In genomic region chr5:142982046-142982801, GRCm38 (mm10) we compare ENCODE assay signal across 9 mouse cellular contexts. TPM values are rescaled to one million over a fixed set of nuclear protein-coding genes. Genes with fewer than 3 reads are reported as not detected.
A peak's percentile ranks its signal among the peaks of the same experiment; 100 is the strongest.
DNase-seq lines count a peak whose midpoint lies in the region; ATAC-seq and TF ChIP-seq lines count a peak whose summit lies in the region.
"Had no signal": no experiment of that assay in that cellular context is flagged by ENCODE, and none has a peak within 500 bp of the region (broad histone marks: within the 10 kb centered on the region; RNA-seq: fewer than 3 reads in every experiment).

No protein-coding gene starts in this region.

- H3K36me3 ChIP-seq in megakaryocyte, embryonic 14.5 days (replicated peaks; ENCODE audit: low read length) = no peaks in the 10 kb centered on the region
- H3K36me3 ChIP-seq in heart, postnatal 0 days (replicated peaks; ENCODE audit: control insufficient read depth, insufficient read depth, low read length) = no peaks in the 10 kb centered on the region
- H3K36me3 ChIP-seq in stomach, postnatal 0 days (ENCODE audit: control insufficient read depth, insufficient read depth, low read length) = no peaks in the 10 kb centered on the region

- DNase-seq in heart, postnatal 0 days (ENCODE audit: low spot score) = peak; percentile 71
- peak; percentile 55 to 80 for DNase-seq in kidney, postnatal 25 days
- no peak for DNase-seq in stomach, postnatal 0 days (ENCODE audit: low spot score)
- DNase-seq in Muller cell, postnatal 12 days (ENCODE audit: inconsistent ontology term) = no peak
- no peak for DNase-seq in gastrocnemius, postnatal 14 days

- H3K27ac ChIP-seq in heart, postnatal 0 days (ENCODE audit: low read depth) = peak overlapping the region; percentile 66
- H3K27ac ChIP-seq in stomach, postnatal 0 days (replicated peaks) = peak overlapping the region; percentile 18; the same call in 1 of the 2 replicates

- H3K4me3 ChIP-seq in megakaryocyte, embryonic 14.5 days (replicated peaks) = peak overlapping the region; percentile 73
- no peak overlapping the region for H3K4me3 ChIP-seq in heart, postnatal 0 days (ENCODE audit: low read depth, low read length)
- no peak overlapping the region for H3K4me3 ChIP-seq in stomach, postnatal 0 days (ENCODE audit: low read depth, low read length)

- no peak for ATAC-seq in megakaryocyte, adult 5-6 weeks (ENCODE audit: poor library complexity, severe bottlenecking)
- peak; percentile 87 for ATAC-seq in heart, postnatal 0 days (ENCODE audit: insufficient read depth, low read depth)
- ATAC-seq in stomach, postnatal 0 days (ENCODE audit: low FRiP score, low TSS enrichment) = peak; percentile 60; the same call in 1 of the 2 replicates
- no peak for ATAC-seq in CD4-positive, CD25-positive, alpha-beta regulatory T cell, adult 4 months
- ATAC-seq: Patski had no signal

- no peak overlapping the region for H3K9ac ChIP-seq in heart, postnatal 0 days (replicated peaks; ENCODE audit: low read depth, low read length)
- H3K9ac ChIP-seq in stomach, postnatal 0 days (ENCODE audit: low read length) = no peak overlapping the region

- no peak overlapping the region for H3K4me2 ChIP-seq in heart, postnatal 0 days (ENCODE audit: low read depth, low read length)
- no peak overlapping the region for H3K4me2 ChIP-seq in stomach, postnatal 0 days (replicated peaks; ENCODE audit: low read depth)

- TF ChIP-seq EP300 in heart, postnatal 0 days (IDR thresholded peaks at IDR 0.05; ENCODE audit: low read depth) = no peak
- TF ChIP-seq EP300 in stomach, postnatal 0 days (optimal IDR thresholded peaks at IDR 0.05) = no peak

- H3K9me3 ChIP-seq in megakaryocyte, embryonic 14.5 days = no peaks in the 10 kb centered on the region
- no peaks in the 10 kb centered on the region for H3K9me3 ChIP-seq in heart, postnatal 0 days (replicated peaks; ENCODE audit: control insufficient read depth, low read length)
- H3K9me3 ChIP-seq in stomach, postnatal 0 days (ENCODE audit: control insufficient read depth, low read length) = no peaks in the 10 kb centered on the region

- intact Hi-C loops in gastrocnemius, postnatal 14 days (cut with DNase I; ENCODE audit: low total_unique reads) = no loop called here

- H3K27me3 ChIP-seq in megakaryocyte, embryonic 14.5 days (replicated peaks) = peaks cover 14% of the 10 kb centered on the region
- H3K27me3 ChIP-seq in heart, postnatal 0 days (ENCODE audit: control insufficient read depth, insufficient read depth, low read length) = no peaks in the 10 kb centered on the region
- H3K27me3 ChIP-seq in stomach, postnatal 0 days (ENCODE audit: control insufficient read depth, insufficient read depth, low read length) = no peaks in the 10 kb centered on the region
- H3K27me3 ChIP-seq: Patski had no signal

- TF ChIP-seq CTCF in heart, postnatal 0 days (IDR thresholded peaks at IDR 0.05; ENCODE audit: low read depth) = no peak
- TF ChIP-seq CTCF in stomach, postnatal 0 days (IDR thresholded peaks at IDR 0.05; ENCODE audit: low read depth) = no peak

- H3K4me1 ChIP-seq in megakaryocyte, embryonic 14.5 days = peaks cover 41% of the 10 kb centered on the region
- no peaks in the 10 kb centered on the region for H3K4me1 ChIP-seq in heart, postnatal 0 days (ENCODE audit: control insufficient read depth, insufficient read depth)
- no peaks in the 10 kb centered on the region for H3K4me1 ChIP-seq in stomach, postnatal 0 days (replicated peaks; ENCODE audit: control insufficient read depth, insufficient read depth)

- WGBS in heart, postnatal 0 days = 49% methylated on average over 16 of the region's 16 CpGs
- 65% methylated on average over 16 of the region's 16 CpGs for WGBS in stomach, postnatal 0 days

RNA-seq across cellular contexts. Expression of gene Fscn1, which starts 22.1 kb away (rescaled TPM):
- polyA plus RNA-seq in megakaryocyte, embryonic 14.5 days (2012; ENCODE audit: insufficient read depth, low replicate concordance) = 1.3 and 3.6 TPM in 2 replicates
- not detected in 2 replicates for total RNA-seq in megakaryocyte, adult 5-6 weeks (2015)
- 0.08 and 0.11 TPM in 2 replicates for total RNA-seq in megakaryocyte, adult 5-6 weeks (2017)
- total RNA-seq in heart, postnatal 0 days (2014; rRNA removed; ENCODE audit: low replicate concordance) = 101 and 104 TPM in 2 replicates
- polyA plus RNA-seq in heart, postnatal 0 days (2015; fragmentation: Nextera tagmentation; extraction: Ambion mirVana) = 77.9 and 78.7 TPM in 2 replicates
- 42.0 and 42.7 TPM in 2 replicates for polyA plus RNA-seq in stomach, postnatal 0 days (2015; fragmentation: Nextera tagmentation; extraction: Ambion mirVana)
- polyA plus RNA-seq in CD4-positive, CD25-positive, alpha-beta regulatory T cell, adult 4 months (2017; shearing (Covaris generic)) = under 1 TPM; 0.36 to 0.58 TPM
- 10 to 100 TPM; 52.2 to 72.9 TPM for total RNA-seq in gastrocnemius, postnatal 14 days (2021)

Comparison
In these comparisons a context has a peak if more than half of its experiments do, and no peak if none do; other contexts are left out.
1. ATAC-seq: peak in heart, postnatal 0 days (single experiment) and stomach, postnatal 0 days (single experiment); none in megakaryocyte, adult 5-6 weeks (single experiment) and CD4-positive, CD25-positive, alpha-beta regulatory T cell, adult 4 months (single experiment).
2. DNase-seq: peak in heart, postnatal 0 days (single experiment) and kidney, postnatal 25 days (2 of 2); none in stomach, postnatal 0 days (single experiment), Muller cell, postnatal 12 days (single experiment) and gastrocnemius, postnatal 14 days (single experiment).